In genomic region chr3:93493992-93494391, GRCm38 (mm10) we compare ENCODE assay signal across 9 mouse cellular contexts. TPM values are rescaled to one million over a fixed set of nuclear protein-coding genes. Genes with fewer than 3 reads are reported as not detected.
A peak's percentile ranks its signal among the peaks of the same experiment; 100 is the strongest.
DNase-seq lines count a peak whose midpoint lies in the region; ATAC-seq and TF ChIP-seq lines count a peak whose summit lies in the region.
"Had no signal": no experiment of that assay in that cellular context is flagged by ENCODE, and none has a peak within 500 bp of the region (broad histone marks: within the 10 kb centered on the region; RNA-seq: fewer than 3 reads in every experiment).

No protein-coding gene starts in this region.

- H3K36me3 ChIP-seq in C2C12 (ENCODE audit: control insufficient read depth, insufficient read depth): no peaks in the 10 kb centered on the region
- no peaks in the 10 kb centered on the region for H3K36me3 ChIP-seq in heart, embryonic 12.5 days
- no peaks in the 10 kb centered on the region for H3K36me3 ChIP-seq in kidney, postnatal 0 days (ENCODE audit: insufficient read depth, low read length)
- H3K36me3 ChIP-seq in liver, adult 2 months (ENCODE audit: control insufficient read depth, insufficient read depth, low read length): no peaks in the 10 kb centered on the region
- H3K36me3 ChIP-seq in thymus, adult 2 months (ENCODE audit: control insufficient read depth, insufficient read depth, low read length): no peaks in the 10 kb centered on the region

- no peaks in the 10 kb centered on the region for H3K79me2 ChIP-seq in C2C12 (ENCODE audit: control insufficient read depth, insufficient read depth)
- H3K79me2 ChIP-seq in liver, adult 2 months (ENCODE audit: control insufficient read depth, insufficient read depth, low read length): no peaks in the 10 kb centered on the region

- no peak overlapping the region for H3K4me3 ChIP-seq in C2C12 (ENCODE audit: insufficient read depth, poor library complexity, severe bottlenecking)
- H3K4me3 ChIP-seq in heart, embryonic 12.5 days: no peak overlapping the region
- no peak overlapping the region for H3K4me3 ChIP-seq in kidney, postnatal 0 days (replicated peaks; ENCODE audit: low read depth, low read length)
- no peak overlapping the region for H3K4me3 ChIP-seq in liver, adult 2 months (ENCODE audit: insufficient read depth, low read depth, low read length)
- H3K4me3 ChIP-seq in thymus, adult 2 months (ENCODE audit: control insufficient read depth, insufficient read depth, low read length): no peak overlapping the region

- peak; percentile 57 for TF ChIP-seq CTCF in C2C12 (IDR thresholded peaks at IDR 0.05; ENCODE audit: control insufficient read depth, insufficient read depth, insufficient read length)
- peak; percentile 93 for TF ChIP-seq CTCF in kidney, postnatal 0 days (IDR thresholded peaks at IDR 0.05; ENCODE audit: low read depth)
- peak; percentile 51 for TF ChIP-seq CTCF in liver, adult 2 months (IDR thresholded peaks at IDR 0.05; ENCODE audit: low read depth, low read length)
- TF ChIP-seq CTCF in thymus, adult 2 months (IDR thresholded peaks at IDR 0.05; ENCODE audit: borderline replicate concordance, control insufficient read depth, extremely low read depth, insufficient read depth, low read length, poor library complexity): no peak

- WGBS in heart, embryonic 12.5 days: 4% methylated on average over 4 of the region's 4 CpGs
- 0% methylated on average over 4 of the region's 4 CpGs for WGBS in kidney, postnatal 0 days
- 2% methylated on average over 4 of the region's 4 CpGs for WGBS in liver, adult 2 months
- 5% methylated on average over 4 of the region's 4 CpGs for WGBS in thymus, adult 2 months

- no peak for TF ChIP-seq POLR2A in liver, adult 2 months (IDR thresholded peaks at IDR 0.05; ENCODE audit: extremely low read depth, insufficient read depth, low read length)
- TF ChIP-seq POLR2A in thymus, adult 2 months (IDR thresholded peaks at IDR 0.05; ENCODE audit: control insufficient read depth, extremely low read depth, insufficient read depth, low read length, poor library complexity): no peak

- no peaks in the 10 kb centered on the region for H3K79me3 ChIP-seq in C2C12 (ENCODE audit: low read depth)

- H3K9ac ChIP-seq in heart, embryonic 12.5 days: no peak overlapping the region
- H3K9ac ChIP-seq in kidney, postnatal 0 days (ENCODE audit: low read depth, low read length): no peak overlapping the region
- no peak overlapping the region for H3K9ac ChIP-seq in liver, adult 2 months (ENCODE audit: low read depth, low read length)

- H3K27me3 ChIP-seq in C2C12 (ENCODE audit: control insufficient read depth, insufficient read depth, insufficient read length): no peaks in the 10 kb centered on the region
- H3K27me3 ChIP-seq in heart, embryonic 12.5 days (replicated peaks): no peaks in the 10 kb centered on the region
- H3K27me3 ChIP-seq in kidney, postnatal 0 days (ENCODE audit: insufficient read depth, low read length): no peaks in the 10 kb centered on the region
- no peaks in the 10 kb centered on the region for H3K27me3 ChIP-seq in liver, adult 2 months (ENCODE audit: control insufficient read depth, insufficient read depth, low read length)
- no peaks in the 10 kb centered on the region for H3K27me3 ChIP-seq in thymus, adult 2 months (ENCODE audit: control insufficient read depth, insufficient read depth, low read length)

- ATAC-seq in heart, embryonic 12.5 days (ENCODE audit: insufficient number of reproducible peaks, low FRiP score): peak; percentile 55; the same call in 1 of the 2 replicates
- ATAC-seq in kidney, postnatal 0 days (replicated peaks; ENCODE audit: low FRiP score, low read depth): peak; percentile 85

- H3ac ChIP-seq in C2C12 (ENCODE audit: control insufficient read depth, insufficient read length, low read depth): no peak overlapping the region

- no peaks in the 10 kb centered on the region for H3K4me1 ChIP-seq in heart, embryonic 12.5 days (replicated peaks)
- H3K4me1 ChIP-seq in kidney, postnatal 0 days (replicated peaks; ENCODE audit: insufficient read depth, low read length): no peaks in the 10 kb centered on the region
- H3K4me1 ChIP-seq in liver, adult 2 months (ENCODE audit: control insufficient read depth, insufficient read depth, low read length): no peaks in the 10 kb centered on the region
- H3K4me1 ChIP-seq in thymus, adult 2 months (replicated peaks; ENCODE audit: control insufficient read depth, insufficient read depth, low read length): no peaks in the 10 kb centered on the region

- H3K4me2 ChIP-seq in heart, embryonic 12.5 days: no peak overlapping the region
- H3K4me2 ChIP-seq in kidney, postnatal 0 days (ENCODE audit: low read length): no peak overlapping the region

- H3K9me3 ChIP-seq in heart, embryonic 12.5 days (replicated peaks): no peaks in the 10 kb centered on the region
- H3K9me3 ChIP-seq in kidney, postnatal 0 days (replicated peaks; ENCODE audit: low read length): no peaks in the 10 kb centered on the region

- H3K27ac ChIP-seq in heart, embryonic 12.5 days (ENCODE audit: poor library complexity, severe bottlenecking): no peak overlapping the region
- H3K27ac ChIP-seq in kidney, postnatal 0 days: no peak overlapping the region
- no peak overlapping the region for H3K27ac ChIP-seq in liver, adult 2 months (replicated peaks; ENCODE audit: insufficient read depth, low read depth, low read length)
- H3K27ac ChIP-seq in thymus, adult 2 months (ENCODE audit: control insufficient read depth, insufficient read depth, low read length): no peak overlapping the region

- peak; percentile 84 for DNase-seq in adipocyte (ENCODE audit: low spot score)
- peak; percentile 89 for DNase-seq in embryo, embryonic 10.5 days (ENCODE audit: low spot score)
- DNase-seq in kidney, postnatal 0 days (ENCODE audit: low spot score): peak; percentile 91
- DNase-seq in liver, adult 2 months (ENCODE audit: extremely low read depth, low read depth, low spot score): peak; percentile 66
- peak; percentile 31 to 42 for DNase-seq in natural killer cell, adult 2 months (ENCODE audit: low spot score in 2 of 2)
- peak; percentile 50 for DNase-seq in thymus, adult 2 months

TF ChIP-seq in C2C12, 6 proteins besides CTCF, POLR2A, EP300 and RAD21:
- no peak for TF ChIP-seq MYOG (IDR thresholded peaks at IDR 0.05; ENCODE audit: control insufficient read depth, extremely low read depth, insufficient read length)
- TF ChIP-seq FOSL1 (IDR thresholded peaks at IDR 0.05; ENCODE audit: insufficient read depth, low read length, poor library complexity, severe bottlenecking): no peak
- no peak for TF ChIP-seq MYOD1 (IDR thresholded peaks at IDR 0.05; ENCODE audit: control insufficient read depth, insufficient read length, low read depth)
- no peak for TF ChIP-seq USF1 (IDR thresholded peaks at IDR 0.05; ENCODE audit: low read depth)
- no peak for TF ChIP-seq MAX (IDR thresholded peaks at IDR 0.05)
- no peak for TF ChIP-seq CEBPB (IDR thresholded peaks at IDR 0.05; ENCODE audit: low read depth)

RNA-seq across cellular contexts. Expression of gene Tchhl1, which starts 25.4 kb away (rescaled TPM):
- polyA plus RNA-seq in C2C12 (2012; fragmentation: generic; extraction: Trizol): not detected
- not detected in 2 replicates for polyA plus RNA-seq in heart, embryonic 12.5 days (2016; fragmentation: Nextera tagmentation; extraction: Ambion mirVana)
- polyA plus RNA-seq in kidney, postnatal 0 days (2015; fragmentation: Nextera tagmentation; extraction: Ambion mirVana): 0.28 and 0.33 TPM in 2 replicates
- total RNA-seq in liver, adult 2 months (2014; rRNA removed): not detected in 2 replicates
- polyA plus RNA-seq in liver, adult 2 months (2012; rRNA removed): not detected in 2 replicates
- not detected in 2 replicates for polyA plus RNA-seq in thymus, adult 2 months (2012; rRNA removed)
- total RNA-seq: gastrocnemius, postnatal 4 days had no signal

RNA-seq across cellular contexts. Expression of gene S100a11, which starts 26.3 kb away (rescaled TPM):
- polyA plus RNA-seq in C2C12 (2012; fragmentation: generic; extraction: Trizol): 3,212 TPM
- 860 and 874 TPM in 2 replicates for polyA plus RNA-seq in heart, embryonic 12.5 days (2016; fragmentation: Nextera tagmentation; extraction: Ambion mirVana)
- 2,066 and 2,191 TPM in 2 replicates for polyA plus RNA-seq in kidney, postnatal 0 days (2015; fragmentation: Nextera tagmentation; extraction: Ambion mirVana)
- total RNA-seq in liver, adult 2 months (2014; rRNA removed): 3.0 and 5.4 TPM in 2 replicates
- polyA plus RNA-seq in liver, adult 2 months (2012; rRNA removed): 3.4 and 4.3 TPM in 2 replicates
- polyA plus RNA-seq in thymus, adult 2 months (2012; rRNA removed): 134 and 151 TPM in 2 replicates

RNA-seq across cellular contexts. Expression of gene Tchh, which starts 51.9 kb away (rescaled TPM):
- polyA plus RNA-seq in C2C12 (2012; fragmentation: generic; extraction: Trizol): 0.04 TPM
- 0.76 and 0.93 TPM in 2 replicates for polyA plus RNA-seq in heart, embryonic 12.5 days (2016; fragmentation: Nextera tagmentation; extraction: Ambion mirVana)
- polyA plus RNA-seq in kidney, postnatal 0 days (2015; fragmentation: Nextera tagmentation; extraction: Ambion mirVana): 6.7 and 7.1 TPM in 2 replicates
- total RNA-seq in liver, adult 2 months (2014; rRNA removed): under 0.01 and 0.09 TPM in 2 replicates
- 0.02 and 0.04 TPM in 2 replicates for polyA plus RNA-seq in liver, adult 2 months (2012; rRNA removed)
- 0.14 and 0.22 TPM in 2 replicates for polyA plus RNA-seq in thymus, adult 2 months (2012; rRNA removed)

Comparison
In these comparisons a context has a peak if more than half of its experiments do, and no peak if none do; other contexts are left out.
1. DNase-seq: peak in every context shown above with its lines; median percentile 91 in kidney, postnatal 0 days; 89 in embryo, embryonic 10.5 days; 84 in adipocyte; 66 in liver, adult 2 months; 50 in thymus, adult 2 months; 36 in natural killer cell, adult 2 months.
2. RNA of gene S100a11, which starts 26.3 kb away (polyA plus RNA-seq): 3,212 TPM in C2C12 (single experiment), 2,066 to 2,191 TPM in kidney, postnatal 0 days, 860 to 874 TPM in heart, embryonic 12.5 days and 134 to 151 TPM in thymus, adult 2 months; 3.4 to 4.3 TPM in liver, adult 2 months; every median in the first group is over 10 times any median in the second.